Mouse (Mus musculus): ENCODE measurements at regions not wholly inside any gene's neighbourhood (a gene's known extent, or its start where the extent isn't known, plus 50 kb on each side); places are given as distances from the start of the nearest gene placed in this dataset.

DNA sequence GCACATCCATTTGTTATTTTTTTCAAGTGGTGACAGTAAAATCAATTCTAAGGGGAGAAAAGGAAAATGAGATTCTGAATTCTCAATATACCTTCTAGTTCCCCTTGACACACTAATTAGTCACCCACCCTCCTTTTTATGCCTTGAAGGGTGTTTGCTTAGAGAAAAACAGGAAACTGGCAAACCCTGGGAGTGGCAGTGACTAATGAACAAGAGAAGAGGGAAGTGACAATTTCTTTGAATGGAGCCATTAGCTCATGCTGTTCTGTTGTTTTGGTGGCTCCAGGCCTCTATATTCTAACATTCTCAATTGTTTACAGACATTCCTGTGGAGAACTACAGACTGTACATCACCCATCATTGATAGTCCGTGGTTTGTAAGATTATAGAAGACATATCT is 692.0 kb downstream of the Epm2a start:
- TF ChIP-seq CTCF (IDR thresholded peaks at IDR 0.05 in 2 of 3, conservative IDR thresholded peaks at IDR 0.05 in 1 of 3; ENCODE audit: control insufficient read depth in 1 of 3, insufficient read depth in 1 of 3, low read depth in 2 of 3, low read length in 3 of 3, poor library complexity in 1 of 3, severe bottlenecking in 1 of 3): no peak
- TF ChIP-seq ZMIZ1 (IDR thresholded peaks at IDR 0.05; ENCODE audit: low read depth, low read length): no peak
- no peak for TF ChIP-seq JUND (IDR thresholded peaks at IDR 0.05; ENCODE audit: low read depth, low read length)

Data from MEL (cell line).